Mouse (Mus musculus) WW6 (cell line): ENCODE results near the gene Ppfibp1.

Source experiments
- DNase-seq: peaks from one replicate; pipeline ENCODE4 v3.0.0-alpha.2; 2013; ENCODE audit warnings: low read depth, low spot score

Ppfibp1 gene

DNA sequence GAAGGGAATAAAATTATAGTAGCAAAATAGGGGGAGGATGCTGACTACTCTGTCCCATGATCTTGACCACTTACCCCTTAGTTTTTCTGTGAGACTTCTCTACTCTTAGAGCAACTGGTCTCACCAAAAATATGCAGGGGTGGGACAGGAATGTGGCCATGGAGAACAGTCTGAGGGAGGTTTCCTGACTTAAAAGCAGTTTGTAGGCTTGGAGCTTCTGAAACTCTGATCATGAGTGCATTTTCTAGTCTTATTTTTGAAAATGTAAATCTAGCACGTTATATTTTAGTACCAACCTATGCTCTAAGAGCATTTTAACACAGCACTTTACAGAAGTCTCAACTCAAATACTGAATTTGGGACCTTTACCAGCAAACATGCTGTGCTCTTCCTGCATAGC lies 70.4 kb downstream of the Ppfibp1 start:
- DNase-seq, result no peak

DNA sequence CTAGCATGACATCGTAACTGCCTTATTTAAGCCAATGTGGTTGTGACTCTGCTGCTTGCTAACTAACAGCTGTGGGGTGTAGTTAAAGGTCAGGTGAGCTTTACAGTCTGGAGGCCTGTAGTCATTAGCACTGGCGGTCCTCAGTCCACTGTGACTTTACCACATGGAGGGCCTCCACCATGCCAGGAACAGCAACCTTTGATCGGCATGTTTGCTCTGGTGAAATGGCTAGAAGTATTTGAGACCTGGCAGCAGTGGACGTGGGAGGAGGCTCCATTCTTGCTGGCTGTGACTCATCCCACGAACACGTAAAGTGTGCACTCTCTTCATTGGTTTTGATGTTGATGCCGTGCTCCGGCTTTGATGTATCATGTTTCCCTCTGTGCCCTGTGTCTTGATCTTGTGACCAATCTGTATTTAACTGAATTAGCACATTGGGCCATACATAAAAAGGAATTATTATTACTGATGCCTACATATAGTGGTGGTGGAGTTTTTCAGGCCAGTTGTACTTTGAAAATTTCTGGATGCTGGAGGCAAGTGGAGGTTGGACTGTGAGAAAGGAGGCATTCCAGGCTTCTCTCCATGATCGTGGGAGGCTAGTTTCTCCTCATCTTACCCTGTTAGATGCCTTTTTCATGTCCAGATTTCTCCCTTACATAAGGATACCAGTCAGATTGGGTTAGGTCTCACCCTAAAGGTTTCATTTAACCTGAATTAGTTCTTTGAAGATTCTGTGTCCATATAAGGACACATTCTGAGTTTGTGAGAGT lies 71.8 kb downstream of the Ppfibp1 start:
- DNase-seq, result no peak

DNA sequence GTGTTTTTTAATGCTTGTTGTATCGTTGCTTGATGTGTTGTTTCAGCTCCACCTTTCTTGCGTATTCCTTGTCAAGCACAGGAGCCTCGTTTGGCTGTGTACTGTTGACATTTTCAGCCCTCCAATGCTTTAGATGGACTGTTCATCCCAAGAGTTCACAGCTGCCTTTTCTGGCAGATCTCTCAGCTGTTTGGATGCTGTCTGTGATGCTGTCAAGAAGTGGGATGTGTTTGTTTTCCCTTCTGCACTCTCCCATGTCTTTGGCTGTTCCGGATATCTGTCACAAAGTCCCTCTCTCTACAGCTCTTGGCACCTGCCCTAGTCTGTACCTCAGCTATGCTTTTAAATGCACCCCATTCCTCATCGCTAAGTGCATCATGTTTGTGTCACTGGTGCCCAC lies 72.7 kb downstream of the Ppfibp1 start:
- no peak for DNase-seq

DNA sequence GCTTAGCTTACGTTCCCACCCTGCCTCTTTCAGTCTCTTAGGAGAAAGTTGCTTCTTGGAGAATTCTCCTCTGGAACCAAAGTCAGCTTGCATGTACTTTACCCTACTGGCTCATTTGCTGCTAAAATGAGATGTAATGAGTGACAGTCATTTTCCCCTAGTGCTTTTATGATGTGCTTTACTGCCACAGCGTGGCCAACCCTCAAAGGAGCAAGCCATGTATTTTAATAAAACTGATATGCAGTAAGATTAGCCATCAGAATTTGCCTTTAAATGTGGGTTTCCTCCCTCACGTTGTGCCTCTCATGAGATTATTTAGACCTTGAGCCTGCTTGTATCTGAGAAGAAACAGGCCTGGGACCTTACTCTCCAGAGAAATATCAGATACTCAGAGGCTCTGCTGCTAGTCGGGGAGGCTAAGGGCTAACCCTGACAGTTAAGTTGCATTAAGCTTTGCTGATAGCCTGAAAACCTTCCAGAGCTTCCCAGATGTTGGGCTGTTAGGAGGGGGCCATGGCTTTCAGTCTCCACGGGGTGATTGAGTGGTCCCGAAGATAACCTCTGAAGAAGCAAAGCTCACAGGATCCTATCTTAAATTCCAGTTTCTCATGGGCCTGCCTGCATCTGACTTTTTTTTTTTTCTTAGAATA lies 73.7 kb downstream of the Ppfibp1 start:
- DNase-seq, result no peak

DNA sequence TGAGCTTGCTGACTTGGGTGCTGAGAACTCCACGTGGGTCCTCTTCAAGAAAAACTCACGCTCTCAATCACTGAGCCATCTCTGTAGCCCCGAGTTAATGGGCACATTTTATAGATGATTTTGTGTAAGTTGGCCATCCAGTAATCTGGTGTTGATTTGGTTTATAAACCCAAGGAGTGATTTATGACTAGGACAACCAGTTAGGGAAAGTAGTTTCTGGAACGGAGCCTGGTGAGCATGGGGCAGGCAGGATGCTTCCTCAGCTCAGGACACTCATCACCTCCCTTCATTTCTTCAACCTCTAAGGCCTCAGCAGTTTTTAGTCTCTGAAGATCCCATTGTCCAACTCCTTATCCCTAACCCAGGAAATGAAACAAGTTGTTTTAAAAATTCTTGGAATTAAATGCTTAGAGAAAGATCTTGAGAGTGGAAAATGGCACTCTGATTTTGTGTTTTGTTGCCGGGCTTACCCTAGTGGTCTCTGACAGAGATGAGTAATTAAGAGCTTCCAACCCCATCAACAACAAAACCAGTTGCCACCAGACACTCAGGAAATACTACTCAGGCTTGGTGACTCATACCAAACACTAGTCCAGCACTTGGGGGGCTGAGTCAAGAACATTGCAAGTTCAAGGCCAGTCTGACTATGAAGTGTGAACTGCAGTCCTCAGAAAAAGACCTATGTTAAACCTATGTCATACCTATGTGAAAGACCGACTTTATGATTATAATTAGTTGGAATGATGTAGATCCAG lies 75.3 kb downstream of the Ppfibp1 start:
- no peak for DNase-seq

DNA sequence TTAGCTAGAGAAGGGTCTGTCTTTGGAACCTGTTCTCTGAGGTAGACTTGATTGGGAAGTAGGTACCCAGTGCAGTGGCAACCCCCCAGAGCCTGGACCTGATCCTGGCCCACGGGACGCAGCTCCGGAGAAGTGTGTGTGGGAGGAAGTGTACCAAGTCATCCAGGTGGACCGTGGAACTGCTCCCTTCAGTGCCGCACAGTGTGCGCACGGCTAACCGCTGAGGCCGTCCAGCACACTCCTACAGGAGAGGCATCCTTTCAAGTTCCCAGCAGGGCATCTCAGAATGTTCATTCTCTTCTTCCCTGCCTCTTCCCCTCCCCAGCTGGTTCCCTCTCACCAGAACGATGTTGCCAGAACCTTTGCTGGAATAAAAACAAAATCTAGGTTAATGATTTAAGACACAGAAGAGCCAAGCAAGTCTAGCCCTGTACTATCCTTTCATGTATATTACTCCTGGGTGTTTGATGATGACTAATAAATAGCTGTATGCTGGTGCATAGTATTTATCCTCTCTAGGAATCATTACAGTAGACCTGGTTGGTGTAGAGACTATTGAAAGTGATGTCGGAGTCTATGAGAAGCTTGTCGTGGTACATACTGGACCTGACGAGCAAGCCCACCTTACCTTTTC lies 77.0 kb downstream of the Ppfibp1 start:
- DNase-seq, result no peak

DNA sequence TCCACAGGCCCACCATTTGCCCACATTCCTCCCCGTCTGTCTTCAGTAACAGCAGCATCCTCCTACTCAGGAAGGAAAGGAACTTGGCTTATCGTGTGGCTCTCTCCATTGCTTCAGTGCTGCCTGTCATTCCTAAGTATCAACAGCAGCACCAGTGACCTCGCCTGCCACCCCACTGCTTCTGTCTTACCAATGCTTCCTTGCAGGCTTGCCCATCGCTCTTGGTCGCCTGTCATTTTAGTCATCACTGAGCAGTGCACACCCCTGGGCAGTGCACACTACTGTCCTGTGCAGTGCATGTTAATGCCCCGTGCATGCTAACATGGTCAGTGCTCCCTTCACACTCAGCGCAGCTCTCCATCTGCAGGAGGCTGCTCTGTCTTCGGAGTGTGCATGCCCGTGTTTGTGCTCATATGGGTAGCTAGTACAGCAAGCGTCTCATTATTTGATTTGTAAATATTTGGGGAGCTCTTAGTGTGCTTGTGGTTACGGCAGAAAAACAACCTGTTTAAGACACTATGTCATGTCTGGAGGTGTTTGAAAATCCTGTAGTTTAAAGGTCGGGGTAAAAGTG lies 78.2 kb downstream of the Ppfibp1 start:
- no peak for DNase-seq

DNA sequence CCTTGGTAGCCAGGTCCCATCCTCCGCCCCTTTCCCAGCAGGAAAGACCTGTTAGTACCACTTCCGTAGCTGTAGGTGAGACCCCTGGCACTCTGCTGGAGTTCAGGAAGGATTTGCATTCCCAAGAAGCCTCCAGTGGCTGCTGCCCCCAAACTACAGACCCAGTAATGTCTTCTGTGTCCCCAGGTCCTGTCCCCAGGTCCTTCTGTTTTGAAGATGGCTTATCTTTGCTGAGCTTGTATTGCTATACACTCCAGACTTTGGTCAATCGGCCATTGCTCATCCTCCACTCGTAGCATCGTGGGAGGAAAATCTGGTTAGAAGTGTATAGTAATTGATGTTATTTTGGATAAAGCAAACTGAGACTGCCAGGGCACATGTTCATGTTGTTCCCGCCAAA lies 79.5 kb downstream of the Ppfibp1 start:
- no peak for DNase-seq

DNA sequence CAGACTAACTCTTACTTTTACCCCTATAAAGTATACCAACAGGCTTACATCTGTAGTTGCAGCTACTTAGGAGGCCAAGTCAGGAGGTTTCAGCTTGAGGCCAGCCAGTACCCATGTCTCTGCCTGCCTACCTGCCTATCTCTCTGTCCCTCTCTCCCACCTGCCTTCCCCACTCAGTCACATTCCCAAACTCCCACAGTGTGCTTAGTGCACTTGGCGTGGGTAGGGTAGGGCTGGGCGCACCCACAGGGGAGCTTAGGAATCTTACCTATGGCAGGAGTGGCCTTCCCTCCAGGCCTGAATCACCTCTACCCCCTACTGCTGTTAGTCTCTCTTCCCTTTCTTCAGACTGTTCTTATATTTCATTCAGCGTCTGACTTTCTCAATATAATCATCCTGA lies 82.5 kb downstream of the Ppfibp1 start:
- no peak for DNase-seq

DNA sequence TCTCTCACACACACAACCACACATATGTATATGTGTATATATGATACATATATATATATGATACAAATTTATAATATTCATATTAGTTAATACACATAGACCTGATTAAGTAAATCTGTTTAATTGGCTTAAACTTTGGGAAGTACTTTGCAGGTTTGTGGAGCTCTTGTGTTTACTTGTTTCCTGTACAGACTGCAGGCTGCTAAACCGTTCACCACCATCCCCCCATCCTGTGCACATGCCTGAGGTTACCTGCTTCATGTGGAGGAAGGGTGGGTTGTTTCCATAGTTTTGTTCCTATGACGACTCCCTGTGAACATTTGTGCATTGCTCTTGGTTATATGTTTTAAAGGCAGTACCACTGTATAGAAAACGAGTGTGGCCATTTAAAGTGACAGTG lies 83.1 kb downstream of the Ppfibp1 start:
- no peak for DNase-seq

DNA sequence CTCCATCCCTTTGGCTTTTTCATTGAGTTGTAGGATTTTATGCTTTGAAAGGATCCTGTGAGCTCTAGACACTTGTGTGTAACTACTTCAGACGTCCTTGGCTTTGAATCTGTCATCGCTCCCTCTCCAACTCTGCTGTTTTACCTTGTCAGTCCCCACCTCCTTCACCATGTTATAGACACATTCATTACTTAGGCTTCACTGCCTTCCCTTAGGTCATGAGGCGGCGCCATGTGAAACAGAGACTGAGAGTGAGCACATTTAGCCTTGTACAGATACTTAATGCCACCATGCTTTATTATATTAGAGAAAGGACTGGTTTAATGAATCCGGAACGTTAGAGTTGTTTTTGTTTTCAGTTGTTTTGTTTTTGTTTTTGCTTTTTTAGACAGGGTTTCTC lies 83.7 kb downstream of the Ppfibp1 start:
- no peak for DNase-seq

DNA sequence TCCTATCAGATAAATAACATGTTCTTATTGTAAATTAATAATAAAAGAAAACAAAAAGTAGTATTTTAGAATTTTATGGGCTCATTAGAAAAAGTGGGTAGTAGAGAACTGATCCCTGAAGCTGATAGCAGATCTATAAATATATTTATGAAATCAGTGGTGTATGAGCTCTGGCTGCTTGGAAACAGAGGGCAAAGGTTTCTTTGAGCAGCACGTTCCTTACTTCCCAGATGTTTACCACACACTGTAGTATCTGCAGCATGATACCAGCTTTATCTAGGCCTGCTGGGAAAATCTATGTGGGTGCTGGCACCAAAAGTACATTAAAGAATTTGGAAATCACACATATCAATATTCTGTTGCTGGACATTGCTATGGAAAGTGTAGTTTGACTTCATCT lies 84.5 kb downstream of the Ppfibp1 start:
- DNase-seq, result no peak

DNA sequence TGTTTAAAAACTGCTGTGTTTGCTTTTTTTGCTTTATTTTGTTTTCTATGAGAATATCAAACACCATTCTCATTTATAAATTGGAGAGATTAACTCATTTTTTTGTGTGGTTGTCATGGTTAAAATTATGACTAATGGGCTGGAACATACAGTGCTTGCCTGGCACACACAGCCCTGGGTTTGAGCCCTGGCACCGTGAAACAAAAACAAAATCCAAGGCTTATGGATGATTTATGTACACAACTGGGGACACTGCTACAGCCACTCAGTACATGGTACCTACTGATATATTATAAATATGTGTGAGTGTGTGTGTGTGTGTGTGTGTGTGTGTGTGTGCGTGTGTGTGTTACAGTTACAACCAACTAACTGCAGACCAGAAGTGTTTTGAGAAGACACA lies 85.1 kb downstream of the Ppfibp1 start:
- no peak for DNase-seq

DNA sequence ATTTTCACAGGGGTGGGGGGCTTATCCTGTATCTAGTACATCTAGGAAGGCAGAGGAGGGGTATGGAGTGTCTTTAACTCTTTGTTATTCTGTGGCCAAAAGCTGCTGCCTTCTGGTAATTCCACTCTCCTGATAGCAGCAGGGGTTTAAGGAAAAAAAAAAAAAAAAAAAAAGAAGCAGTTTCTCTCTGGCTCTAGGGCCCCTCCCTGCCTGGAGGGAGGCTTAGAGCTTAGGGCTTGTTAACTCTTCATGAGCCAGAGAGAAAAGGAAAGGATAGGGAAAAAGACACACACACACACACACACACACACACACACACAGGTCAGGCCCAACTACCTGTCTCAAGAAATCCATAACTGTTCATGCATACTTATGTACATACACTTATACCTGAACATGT lies 85.5 kb downstream of the Ppfibp1 start:
- DNase-seq, result no peak

DNA sequence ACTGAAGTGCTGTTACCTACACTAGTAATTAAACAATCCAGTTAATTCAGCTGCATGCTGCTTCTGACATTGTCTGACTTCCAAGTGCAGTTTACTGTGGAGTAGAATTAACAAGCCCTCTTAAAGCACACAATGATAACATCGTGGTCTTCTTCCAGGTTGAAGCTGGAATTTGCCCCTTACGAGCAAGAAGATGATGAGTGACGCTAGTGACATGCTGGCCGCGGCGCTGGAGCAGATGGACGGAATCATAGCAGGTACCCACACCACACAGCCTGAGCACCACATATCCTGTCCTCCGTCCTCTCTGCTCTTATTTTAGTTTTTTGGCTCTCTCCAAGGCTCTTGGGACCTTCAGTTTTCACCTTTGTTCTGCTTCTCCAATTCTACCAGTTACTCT lies 88.2 kb downstream of the Ppfibp1 start:
- no peak for DNase-seq

DNA sequence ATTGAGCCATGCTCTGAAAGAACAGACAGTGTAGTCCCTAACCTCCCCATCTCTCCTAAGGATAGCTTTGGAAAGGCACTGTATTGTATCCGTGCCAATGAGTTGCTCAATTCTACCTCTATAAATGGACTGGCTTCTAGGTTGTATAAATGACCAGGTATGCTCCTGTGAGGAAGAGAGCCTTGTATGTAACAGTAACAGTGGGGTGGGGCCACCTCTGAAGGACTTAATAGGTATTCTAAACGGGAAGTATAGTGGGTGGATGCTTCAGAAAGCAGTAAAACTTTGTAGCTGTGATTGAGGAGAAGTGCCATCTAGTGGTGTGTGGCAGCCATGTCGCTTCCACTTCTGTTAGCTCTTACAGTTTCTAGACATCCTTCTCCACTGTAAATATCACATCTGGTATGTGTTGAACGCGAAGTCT lies 90.4 kb downstream of the Ppfibp1 start:
- DNase-seq, result no peak

DNA sequence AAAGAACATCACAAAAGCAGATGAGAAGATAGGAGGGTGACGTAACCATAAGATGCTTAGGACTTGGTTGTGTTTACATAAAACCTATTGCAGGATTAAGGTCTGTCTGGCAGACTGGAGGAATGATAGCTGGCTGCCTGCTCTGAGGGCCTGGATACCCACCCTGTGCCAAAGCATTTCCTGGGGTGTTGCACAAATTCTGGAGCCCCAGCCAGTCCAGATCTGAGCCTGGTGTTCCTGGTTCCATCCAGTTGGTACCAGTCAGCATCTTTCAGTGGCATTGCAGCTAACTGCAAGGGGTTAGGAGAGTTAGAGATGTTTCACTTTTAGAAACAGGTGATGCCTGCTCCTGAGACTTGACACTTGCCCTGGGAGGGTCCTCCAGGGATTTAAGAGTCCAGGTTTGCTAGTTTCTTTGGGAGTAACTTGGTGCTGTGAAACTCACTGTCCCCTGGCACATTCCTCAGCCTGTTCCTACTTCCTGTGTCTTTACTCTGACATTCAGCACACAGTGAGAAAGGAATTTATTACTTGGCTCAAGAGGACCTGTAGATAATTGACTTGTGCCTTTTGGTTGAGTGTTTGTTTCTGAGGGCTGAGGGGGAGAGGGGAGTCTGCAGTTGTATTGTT lies 90.9 kb downstream of the Ppfibp1 start:
- no peak for DNase-seq

DNA sequence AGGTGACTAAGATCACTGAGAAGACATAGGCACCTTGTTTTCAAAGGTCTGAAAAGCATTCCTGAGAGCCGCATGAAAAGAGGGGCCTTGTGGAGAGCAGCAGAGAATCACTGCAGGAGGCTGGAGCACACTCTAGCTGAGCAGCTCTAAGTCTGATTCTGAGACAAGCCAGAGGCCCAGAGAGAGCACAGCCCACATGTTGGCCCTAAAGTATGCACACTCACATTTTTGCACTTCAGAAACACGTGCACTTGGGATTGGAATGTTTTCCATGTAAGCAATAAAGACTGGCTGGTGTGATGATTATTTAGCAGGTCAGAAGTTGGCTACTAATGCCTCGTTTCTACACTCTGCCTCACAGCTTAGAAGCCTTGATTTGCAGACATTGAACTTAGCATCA lies 91.7 kb downstream of the Ppfibp1 start:
- DNase-seq, result no peak

DNA sequence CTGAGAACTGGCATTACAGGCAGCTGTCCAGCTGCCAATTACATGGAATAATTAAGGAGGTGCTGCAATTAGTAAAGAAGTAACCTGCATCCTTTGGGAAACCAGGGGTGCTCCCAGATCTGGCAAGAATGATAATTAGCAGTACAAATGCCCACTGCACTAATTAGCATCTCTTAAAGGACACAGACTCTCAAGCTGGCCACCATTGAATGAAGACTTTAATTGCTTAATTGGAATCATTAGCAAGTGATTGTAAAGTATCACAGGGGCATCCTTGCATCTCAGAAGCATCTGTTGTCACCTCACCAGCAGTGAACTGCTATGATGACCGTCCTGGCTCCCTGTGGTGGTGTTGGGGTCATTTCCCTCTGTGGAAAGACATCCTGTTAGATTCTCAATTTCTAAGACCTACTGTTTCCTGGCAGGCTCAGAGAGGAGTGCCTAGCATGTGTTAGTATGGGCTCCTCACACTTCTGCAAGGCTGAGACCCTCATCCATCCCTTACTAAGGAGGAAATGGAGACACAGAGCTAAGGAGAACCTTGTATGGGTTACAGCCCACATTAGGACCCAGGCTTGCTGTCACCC lies 93.1 kb downstream of the Ppfibp1 start:
- DNase-seq, result no peak

DNA sequence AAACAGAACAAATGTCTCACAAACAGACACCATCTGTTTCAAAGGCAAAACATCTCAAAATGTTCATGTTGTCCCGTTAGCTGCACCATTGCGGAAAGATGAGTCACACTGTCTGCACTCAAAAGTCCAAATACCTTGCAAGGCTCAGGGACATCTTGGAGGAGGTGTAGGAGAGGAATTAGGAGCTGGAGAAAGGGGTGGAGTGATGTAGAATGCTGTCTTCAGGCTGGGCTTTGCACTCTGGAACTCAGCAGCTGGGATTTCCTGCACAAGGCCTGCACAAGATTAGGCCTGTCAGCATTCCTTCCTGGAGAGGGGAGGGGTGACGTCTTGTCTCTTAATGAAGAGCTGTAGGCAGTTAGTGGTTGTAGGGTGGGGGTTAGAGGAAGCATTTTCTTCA lies 96.3 kb downstream of the Ppfibp1 start:
- no peak for DNase-seq

DNA sequence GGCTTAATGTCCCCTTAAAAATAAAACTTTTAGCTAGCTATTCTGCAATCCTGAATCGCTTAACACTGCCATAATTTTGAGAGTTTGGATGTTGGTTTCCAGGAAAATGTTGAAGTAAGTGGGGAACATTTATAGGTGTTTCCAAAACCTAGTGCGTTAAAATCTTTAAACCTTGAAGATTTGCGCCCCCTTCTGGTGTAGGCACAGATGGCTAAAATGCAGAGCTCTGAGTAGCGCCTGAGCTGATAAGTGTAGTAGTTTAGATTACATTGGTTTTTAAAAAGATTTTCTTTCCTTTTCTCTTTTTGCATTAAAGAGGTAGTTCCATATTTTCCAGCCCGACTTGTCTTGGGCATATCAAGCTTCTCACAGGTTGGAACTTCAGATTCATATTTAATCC lies 105.9 kb downstream of the Ppfibp1 start:
- DNase-seq, result peak; percentile 7
